Mouse (Mus musculus): Measurements from ENCODE around the gene Adgrf3.

Adgrf3 gene

DNA sequence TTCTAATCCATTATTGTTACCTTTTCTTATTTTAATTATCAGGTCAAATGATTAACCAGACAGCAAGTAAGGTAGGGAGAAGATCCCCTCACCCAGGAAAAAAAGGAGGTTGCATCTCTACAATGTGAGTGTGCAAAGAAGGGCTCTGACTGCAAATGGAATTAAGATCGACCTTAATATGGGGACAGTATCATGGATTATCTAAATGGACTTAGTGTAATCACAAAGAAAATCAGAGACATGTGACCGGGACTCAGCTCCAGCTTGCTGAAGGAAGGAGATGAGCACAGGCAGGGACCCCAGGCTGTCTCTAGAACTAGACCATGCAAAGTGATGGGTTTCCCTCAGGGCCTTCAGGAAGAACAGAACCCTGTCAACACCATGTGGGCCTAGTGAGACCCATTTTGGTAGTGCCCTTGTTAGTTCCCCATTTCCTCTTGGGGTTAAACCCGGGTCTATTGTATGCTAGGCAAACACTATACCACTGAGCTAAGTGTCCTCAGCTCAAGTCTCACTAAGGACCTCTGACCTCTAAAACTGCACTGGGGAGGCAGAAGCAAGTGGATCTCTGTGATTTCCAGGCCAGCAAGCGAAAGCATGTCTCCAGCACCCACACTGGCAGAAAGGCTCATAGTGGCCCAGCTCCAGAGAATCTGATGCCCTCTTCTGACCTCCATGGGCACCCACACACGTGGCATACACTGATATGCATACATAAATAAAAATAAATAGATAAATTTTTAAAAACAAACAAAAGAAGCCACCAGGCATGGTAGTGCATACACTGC lies 57.2 kb downstream of the Adgrf3 start:
- DNase-seq, result no peak

DNA sequence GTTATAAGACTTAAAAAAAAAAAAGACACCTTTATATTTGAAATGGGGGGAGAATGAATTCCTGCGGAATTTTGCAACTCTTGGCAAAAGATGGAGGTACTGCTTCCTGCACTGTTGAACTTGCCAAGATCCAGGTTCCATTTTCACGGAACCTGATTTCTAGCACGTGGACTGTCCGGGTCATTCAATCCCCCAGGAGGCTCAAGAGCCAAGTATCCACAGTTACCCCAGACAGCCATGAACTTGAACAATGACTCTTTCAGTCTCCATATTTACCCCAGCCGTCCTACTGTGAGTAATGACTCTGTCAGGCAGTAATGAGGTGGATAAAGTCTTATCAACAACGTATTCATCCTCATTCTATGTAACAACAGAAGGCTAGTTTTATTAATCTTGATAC lies 59.0 kb downstream of the Adgrf3 start:
- no peak for DNase-seq

Data from cerebellum, postnatal 25 days (tissue).